Mouse (Mus musculus): Measurements from ENCODE around the gene Utp11. TPM values are rescaled to one million over a fixed set of nuclear protein-coding genes. Genes with fewer than 3 reads are reported as not detected.

Gene Utp11
- polyA plus RNA-seq, 1 experiment from 2014 or later, result 73.9 TPM

- WGBS, result 78% methylated on average over 4 of the region's 4 CpGs
- Histone ChIP-seq H3K9me3 (ENCODE audit: control insufficient read depth, low read depth, low read length) (no peaks in the 10 kb centered on the region), H3K27me3 (ENCODE audit: control insufficient read depth, insufficient read depth, low read length) (no peaks in the 10 kb centered on the region), H3K4me3 (ENCODE audit: low read depth, low read length) (no peak overlapping the region), H3K4me1 (ENCODE audit: control insufficient read depth, insufficient read depth, low read length) (no peaks in the 10 kb centered on the region), H3K27ac (ENCODE audit: low read length) (no peak overlapping the region), H3K9ac (replicated peaks; ENCODE audit: low read depth, low read length) (no peak overlapping the region), H3K36me3 (ENCODE audit: control insufficient read depth, insufficient read depth, low read length) (peaks cover 42% of the 10 kb centered on the region), H3K4me2 (replicated peaks; ENCODE audit: low read depth, low read length) (no peak overlapping the region)
- no peak for ATAC-seq (ENCODE audit: insufficient number of reproducible peaks, insufficient read depth, low FRiP score, low read depth)
These were observed 8.4 kb downstream of the Utp11 start for GRCm38 (mm10) chr4:124685004-124685403.

GRCm38 (mm10) chr4:124683474-124683873, 9.9 kb downstream of the Utp11 start:
- Histone ChIP-seq H3K9ac (replicated peaks; ENCODE audit: low read depth, low read length) (no peak overlapping the region), H3K27me3 (ENCODE audit: control insufficient read depth, insufficient read depth, low read length) (no peaks in the 10 kb centered on the region), H3K4me2 (replicated peaks; ENCODE audit: low read depth, low read length) (no peak overlapping the region), H3K27ac (ENCODE audit: low read length) (no peak overlapping the region), H3K4me3 (ENCODE audit: low read depth, low read length) (no peak overlapping the region), H3K9me3 (ENCODE audit: control insufficient read depth, low read depth, low read length) (no peaks in the 10 kb centered on the region), H3K36me3 (ENCODE audit: control insufficient read depth, insufficient read depth, low read length) (peaks cover 57% of the 10 kb centered on the region), H3K4me1 (ENCODE audit: control insufficient read depth, insufficient read depth, low read length) (no peaks in the 10 kb centered on the region)
- WGBS, result 93% methylated on average over 4 of the region's 4 CpGs
- ATAC-seq (ENCODE audit: insufficient number of reproducible peaks, insufficient read depth, low FRiP score, low read depth), result no peak

- Histone ChIP-seq H3K4me1 (ENCODE audit: control insufficient read depth, insufficient read depth, low read length) (no peaks in the 10 kb centered on the region), H3K9ac (replicated peaks; ENCODE audit: low read depth, low read length) (no peak overlapping the region), H3K27ac (ENCODE audit: low read length) (no peak overlapping the region), H3K4me2 (replicated peaks; ENCODE audit: low read depth, low read length) (no peak overlapping the region), H3K36me3 (ENCODE audit: control insufficient read depth, insufficient read depth, low read length) (peaks cover 58% of the 10 kb centered on the region), H3K27me3 (ENCODE audit: control insufficient read depth, insufficient read depth, low read length) (no peaks in the 10 kb centered on the region), H3K9me3 (ENCODE audit: control insufficient read depth, low read depth, low read length) (no peaks in the 10 kb centered on the region), H3K4me3 (ENCODE audit: low read depth, low read length) (no peak overlapping the region)
- ATAC-seq (ENCODE audit: insufficient number of reproducible peaks, insufficient read depth, low FRiP score, low read depth), result no peak
- 54% methylated on average over 7 of the region's 7 CpGs for WGBS
These were observed 11.1 kb downstream of the Utp11 start for GRCm38 (mm10) chr4:124682270-124682669.

- no peak for ATAC-seq (ENCODE audit: insufficient number of reproducible peaks, insufficient read depth, low FRiP score, low read depth)
- no peak overlapping the region for H3K27ac ChIP-seq (ENCODE audit: low read length)
- H3K9ac ChIP-seq (replicated peaks; ENCODE audit: low read depth, low read length), result no peak overlapping the region
- H3K4me2 ChIP-seq (replicated peaks; ENCODE audit: low read depth, low read length), result no peak overlapping the region
- 81% methylated on average over 6 of the region's 6 CpGs for WGBS
- H3K9me3 ChIP-seq (ENCODE audit: control insufficient read depth, low read depth, low read length), result no peaks in the 10 kb centered on the region
- H3K36me3 ChIP-seq (ENCODE audit: control insufficient read depth, insufficient read depth, low read length), result peaks cover 21% of the 10 kb centered on the region
- no peak overlapping the region for H3K4me3 ChIP-seq (ENCODE audit: low read depth, low read length)
- no peaks in the 10 kb centered on the region for H3K27me3 ChIP-seq (ENCODE audit: control insufficient read depth, insufficient read depth, low read length)
- peaks cover 10% of the 10 kb centered on the region; the same call in 1 of the 2 replicates for H3K4me1 ChIP-seq (ENCODE audit: control insufficient read depth, insufficient read depth, low read length)
These were observed 17.4 kb downstream of the Utp11 start for GRCm38 (mm10) chr4:124675958-124676357.

GRCm38 (mm10) chr4:124675037-124675436, 18.4 kb downstream of the Utp11 start:
- no peak for ATAC-seq (ENCODE audit: insufficient number of reproducible peaks, insufficient read depth, low FRiP score, low read depth)
- Histone ChIP-seq H3K9ac (replicated peaks; ENCODE audit: low read depth, low read length) (no peak overlapping the region), H3K4me1 (ENCODE audit: control insufficient read depth, insufficient read depth, low read length) (peaks cover 10% of the 10 kb centered on the region; the same call in 1 of the 2 replicates), H3K27me3 (ENCODE audit: control insufficient read depth, insufficient read depth, low read length) (no peaks in the 10 kb centered on the region), H3K36me3 (ENCODE audit: control insufficient read depth, insufficient read depth, low read length) (peaks cover 16% of the 10 kb centered on the region), H3K9me3 (ENCODE audit: control insufficient read depth, low read depth, low read length) (no peaks in the 10 kb centered on the region), H3K4me3 (ENCODE audit: low read depth, low read length) (no peak overlapping the region), H3K4me2 (replicated peaks; ENCODE audit: low read depth, low read length) (no peak overlapping the region), H3K27ac (ENCODE audit: low read length) (no peak overlapping the region)
- WGBS, result 2% methylated on average over 4 of the region's 4 CpGs

- no peak; the same call in 1 of the 2 replicates for ATAC-seq (ENCODE audit: insufficient number of reproducible peaks, insufficient read depth, low FRiP score, low read depth)
- Histone ChIP-seq H3K9ac (replicated peaks; ENCODE audit: low read depth, low read length) (no peak overlapping the region), H3K36me3 (ENCODE audit: control insufficient read depth, insufficient read depth, low read length) (peaks cover 11% of the 10 kb centered on the region), H3K27me3 (ENCODE audit: control insufficient read depth, insufficient read depth, low read length) (no peaks in the 10 kb centered on the region), H3K4me3 (ENCODE audit: low read depth, low read length) (no peak overlapping the region), H3K4me1 (ENCODE audit: control insufficient read depth, insufficient read depth, low read length) (peaks cover 10% of the 10 kb centered on the region; the same call in 1 of the 2 replicates), H3K9me3 (ENCODE audit: control insufficient read depth, low read depth, low read length) (no peaks in the 10 kb centered on the region), H3K4me2 (replicated peaks; ENCODE audit: low read depth, low read length) (no peak overlapping the region), H3K27ac (ENCODE audit: low read length) (no peak overlapping the region)
- WGBS, result 64% methylated on average over 17 of the region's 17 CpGs
These were observed 18.9 kb downstream of the Utp11 start for GRCm38 (mm10) chr4:124674334-124675032.

- Histone ChIP-seq H3K4me3 (ENCODE audit: low read depth, low read length) (no peak overlapping the region), H3K36me3 (ENCODE audit: control insufficient read depth, insufficient read depth, low read length) (no peaks in the 10 kb centered on the region; the same call in 1 of the 2 replicates), H3K9me3 (ENCODE audit: control insufficient read depth, low read depth, low read length) (no peaks in the 10 kb centered on the region), H3K4me1 (ENCODE audit: control insufficient read depth, insufficient read depth, low read length) (peaks cover 10% of the 10 kb centered on the region; the same call in 1 of the 2 replicates), H3K27ac (ENCODE audit: low read length) (no peak overlapping the region), H3K27me3 (ENCODE audit: control insufficient read depth, insufficient read depth, low read length) (no peaks in the 10 kb centered on the region), H3K9ac (replicated peaks; ENCODE audit: low read depth, low read length) (no peak overlapping the region), H3K4me2 (replicated peaks; ENCODE audit: low read depth, low read length) (peak overlapping the region; percentile 29)
- 6% methylated on average over 29 of the region's 31 CpGs for WGBS
- no peak for ATAC-seq (ENCODE audit: insufficient number of reproducible peaks, insufficient read depth, low FRiP score, low read depth)
These were observed 20.8 kb downstream of the Utp11 start for GRCm38 (mm10) chr4:124672347-124673320.

- no peak overlapping the region for H3K27ac ChIP-seq (ENCODE audit: low read length)
- no peak overlapping the region for H3K4me2 ChIP-seq (replicated peaks; ENCODE audit: low read depth, low read length)
- H3K9ac ChIP-seq (replicated peaks; ENCODE audit: low read depth, low read length), result no peak overlapping the region
- no peak for ATAC-seq (ENCODE audit: insufficient number of reproducible peaks, insufficient read depth, low FRiP score, low read depth)
- H3K4me1 ChIP-seq (ENCODE audit: control insufficient read depth, insufficient read depth, low read length), result peaks cover 10% of the 10 kb centered on the region; the same call in 1 of the 2 replicates
- H3K36me3 ChIP-seq (ENCODE audit: control insufficient read depth, insufficient read depth, low read length), result no peaks in the 10 kb centered on the region; the same call in 1 of the 2 replicates
- WGBS, result 17% methylated on average over 7 of the region's 7 CpGs
- no peaks in the 10 kb centered on the region for H3K27me3 ChIP-seq (ENCODE audit: control insufficient read depth, insufficient read depth, low read length)
- no peak overlapping the region for H3K4me3 ChIP-seq (ENCODE audit: low read depth, low read length)
- H3K9me3 ChIP-seq (ENCODE audit: control insufficient read depth, low read depth, low read length), result no peaks in the 10 kb centered on the region
These were observed 21.8 kb downstream of the Utp11 start for GRCm38 (mm10) chr4:124671583-124671982.
